Mouse (Mus musculus) cerebellum, adult (tissue): Measurements from ENCODE around the gene Ralgps1.

Experiments
- ATAC-seq: cut with Nextera tagmentation; 2 replicates; pipeline ENCODE4 v1.9.2; 2017; ENCODE audit warnings: mild to moderate bottlenecking, moderate library complexity, mixed read lengths; ENCODE audit not compliant: insufficient number of reproducible peaks, low FRiP score, low TSS enrichment

The Ralgps1 gene

GRCm38 (mm10) chr2:33370777-33371647 lies at the start of gene Ralgps1:
Ralgps1 (minus strand) TSS chr2:33371486.
- peak; percentile 99 for ATAC-seq

- ATAC-seq: no peak
These were observed 46.2 kb upstream of the Ralgps1 start for GRCm38 (mm10) chr2:33417454-33417853.

- ATAC-seq: no peak
These were observed 42.7 kb upstream of the Ralgps1 start for GRCm38 (mm10) chr2:33414019-33414418.

GRCm38 (mm10) chr2:33412111-33412510 lies 40.8 kb upstream of the Ralgps1 start:
- no peak for ATAC-seq

GRCm38 (mm10) chr2:33403511-33404003 lies 32.3 kb upstream of the Ralgps1 start:
- no peak for ATAC-seq

GRCm38 (mm10) chr2:33402638-33403037 lies 31.4 kb upstream of the Ralgps1 start:
- no peak for ATAC-seq

- no peak for ATAC-seq
These were observed 30.9 kb upstream of the Ralgps1 start for GRCm38 (mm10) chr2:33402236-33402635.

GRCm38 (mm10) chr2:33401217-33401616 lies 29.9 kb upstream of the Ralgps1 start:
- ATAC-seq: no peak

- no peak for ATAC-seq
These were observed 29.3 kb upstream of the Ralgps1 start for GRCm38 (mm10) chr2:33400541-33400940.

- ATAC-seq: no peak
These were observed 27.8 kb upstream of the Ralgps1 start for GRCm38 (mm10) chr2:33399091-33399490.

- ATAC-seq: no peak
These were observed 25.8 kb upstream of the Ralgps1 start for GRCm38 (mm10) chr2:33397036-33397435.

GRCm38 (mm10) chr2:33395053-33395452 lies 23.8 kb upstream of the Ralgps1 start:
- ATAC-seq: no peak

- ATAC-seq: peak; percentile 66
These were observed 22.8 kb upstream of the Ralgps1 start for GRCm38 (mm10) chr2:33393951-33394635.

- ATAC-seq: no peak
These were observed 21.7 kb upstream of the Ralgps1 start for GRCm38 (mm10) chr2:33393021-33393420.

- ATAC-seq: no peak
These were observed 542 bp upstream of the Ralgps1 start for GRCm38 (mm10) chr2:33371648-33372408.

GRCm38 (mm10) chr2:33370276-33370776 lies 960 bp downstream of the Ralgps1 start:
- ATAC-seq: 0 out of 2 replicates have a peak, but pooled peaks have one; percentile 10

- no peak for ATAC-seq
These were observed 1.8 kb downstream of the Ralgps1 start for GRCm38 (mm10) chr2:33369453-33369852.

- no peak for ATAC-seq
These were observed 2.8 kb downstream of the Ralgps1 start for GRCm38 (mm10) chr2:33368486-33368885.

- ATAC-seq: no peak
These were observed 5.4 kb downstream of the Ralgps1 start for GRCm38 (mm10) chr2:33365703-33366471.

GRCm38 (mm10) chr2:33364656-33365055 lies 6.6 kb downstream of the Ralgps1 start:
- no peak for ATAC-seq
